Mouse (Mus musculus) right cerebral cortex, postnatal 14 days (tissue): ENCODE measurements at regions not wholly inside any gene's neighbourhood (a gene's known extent, or its start where the extent isn't known, plus 50 kb on each side); places are given as distances from the start of the nearest gene placed in this dataset.

ENCODE experiments used
- DNase-seq: peaks from one replicate; pipeline ENCODE4 v3.0.0; 2022

GRCm38 (mm10) chr5:101288358-101288757, 376.4 kb downstream of the Nkx6-1 start:
- peak; percentile 29 for DNase-seq

GRCm38 (mm10) chr5:101285941-101286340, 378.9 kb downstream of the Nkx6-1 start:
- no peak for DNase-seq

GRCm38 (mm10) chr5:101250474-101250873, 405.0 kb downstream of the Gpat3 start:
- no peak for DNase-seq

GRCm38 (mm10) chr5:101242651-101243050, 397.1 kb downstream of the Gpat3 start:
- peak; percentile 57 for DNase-seq

GRCm38 (mm10) chr5:101239298-101240118, 394.0 kb downstream of the Gpat3 start:
- no peak for DNase-seq

- DNase-seq, result no peak
Measured at GRCm38 (mm10) chr5:101236163-101236693, 390.7 kb downstream of the Gpat3 start.

- no peak for DNase-seq
Measured at GRCm38 (mm10) chr5:101222390-101222789, 376.9 kb downstream of the Gpat3 start.

- no peak for DNase-seq
Measured at GRCm38 (mm10) chr5:101218082-101218481, 372.6 kb downstream of the Gpat3 start.

- no peak for DNase-seq
Measured at GRCm38 (mm10) chr5:101216837-101217571, 371.5 kb downstream of the Gpat3 start.

GRCm38 (mm10) chr5:101211974-101212373, 366.5 kb downstream of the Gpat3 start:
- no peak for DNase-seq

- no peak for DNase-seq
Measured at GRCm38 (mm10) chr5:101208150-101208549, 362.6 kb downstream of the Gpat3 start.

GRCm38 (mm10) chr5:101195501-101195900, 350.0 kb downstream of the Gpat3 start:
- no peak for DNase-seq

- no peak for DNase-seq
Measured at GRCm38 (mm10) chr5:101190976-101191375, 345.5 kb downstream of the Gpat3 start.

GRCm38 (mm10) chr5:101173183-101173582, 327.7 kb downstream of the Gpat3 start:
- no peak for DNase-seq

- DNase-seq, result no peak
Measured at GRCm38 (mm10) chr5:101172782-101173181, 327.3 kb downstream of the Gpat3 start.

- no peak for DNase-seq
Measured at GRCm38 (mm10) chr5:101169074-101169473, 323.6 kb downstream of the Gpat3 start.

- DNase-seq, result no peak
Measured at GRCm38 (mm10) chr5:101163624-101164213, 318.2 kb downstream of the Gpat3 start.

- no peak for DNase-seq
Measured at GRCm38 (mm10) chr5:101163112-101163511, 317.6 kb downstream of the Gpat3 start.

GRCm38 (mm10) chr5:101157416-101157815, 311.9 kb downstream of the Gpat3 start:
- DNase-seq, result no peak

GRCm38 (mm10) chr5:101146345-101146744, 300.8 kb downstream of the Gpat3 start:
- no peak for DNase-seq

GRCm38 (mm10) chr5:101124941-101125453, 279.5 kb downstream of the Gpat3 start:
- DNase-seq, result no peak

- no peak for DNase-seq
Measured at GRCm38 (mm10) chr5:101122914-101123313, 277.4 kb downstream of the Gpat3 start.

- DNase-seq, result no peak
Measured at GRCm38 (mm10) chr5:101120509-101121201, 275.1 kb downstream of the Gpat3 start.
